Mouse (Mus musculus) gonadal fat pad, adult 2 months (tissue): ENCODE measurements around the gene Hs1bp3. TPM values are rescaled to one million over a fixed set of nuclear protein-coding genes. Genes with fewer than 3 reads are reported as not detected.

Experiments
- DNase-seq: peaks from one replicate; pipeline ENCODE4 v3.0.0-alpha.2; 2012; ENCODE audit warnings: low read depth
- polyA plus RNA-seq: library from polyadenylated mRNA; depleted of rRNA; stranded (reverse); fragments of >200 nt; gene quantifications from 2 replicates; pipeline ENCODE4 v1.2.3, GENCODE M21; 2012

Gene Hs1bp3
- polyA plus RNA-seq, 1 experiment, result 27.7 TPM

DNA sequence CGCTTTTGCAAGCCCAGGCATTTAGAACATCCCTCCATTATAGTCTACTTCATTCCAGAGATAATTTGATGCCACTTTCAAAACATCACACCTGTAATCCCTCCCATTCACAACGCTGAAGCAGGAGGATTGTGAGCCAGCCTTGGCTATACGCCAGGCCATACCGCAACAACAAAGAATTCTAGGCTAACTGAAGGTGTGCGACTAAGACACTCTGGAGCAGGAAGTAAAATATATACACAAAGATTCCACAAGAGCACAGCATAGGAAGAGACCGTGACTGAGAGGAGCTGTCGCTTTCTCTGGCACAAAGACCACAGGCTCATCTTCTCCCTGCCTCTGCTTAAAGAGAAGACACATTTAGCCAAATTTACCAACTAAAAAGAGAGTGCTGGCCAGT is 49.2 kb downstream of the Hs1bp3 start:
- no peak for DNase-seq

DNA sequence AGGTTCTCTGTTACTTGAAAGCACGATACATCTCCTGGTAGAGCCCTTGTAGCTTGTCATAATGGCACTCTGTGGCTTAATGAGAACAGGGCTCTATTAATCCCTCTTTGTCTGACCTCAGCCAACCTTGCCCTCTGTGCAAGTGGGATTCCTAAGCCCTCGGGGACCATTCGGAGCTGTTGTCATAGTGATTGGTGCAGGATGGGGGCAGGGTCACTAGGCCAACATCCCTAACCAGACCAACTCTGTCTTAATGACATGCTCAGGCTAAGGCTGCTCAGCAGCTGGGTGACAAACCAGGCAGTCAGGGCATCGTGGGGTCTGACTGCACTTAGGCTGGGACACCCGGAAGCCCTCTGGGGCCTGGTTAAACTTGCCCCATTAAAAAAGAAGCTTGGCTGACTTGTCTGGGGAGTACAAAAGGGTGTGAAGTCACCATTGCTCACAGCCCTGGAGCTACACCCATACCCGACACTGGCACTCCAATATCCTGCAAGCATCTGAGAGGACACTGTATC is 51.1 kb downstream of the Hs1bp3 start:
- DNase-seq, result no peak

DNA sequence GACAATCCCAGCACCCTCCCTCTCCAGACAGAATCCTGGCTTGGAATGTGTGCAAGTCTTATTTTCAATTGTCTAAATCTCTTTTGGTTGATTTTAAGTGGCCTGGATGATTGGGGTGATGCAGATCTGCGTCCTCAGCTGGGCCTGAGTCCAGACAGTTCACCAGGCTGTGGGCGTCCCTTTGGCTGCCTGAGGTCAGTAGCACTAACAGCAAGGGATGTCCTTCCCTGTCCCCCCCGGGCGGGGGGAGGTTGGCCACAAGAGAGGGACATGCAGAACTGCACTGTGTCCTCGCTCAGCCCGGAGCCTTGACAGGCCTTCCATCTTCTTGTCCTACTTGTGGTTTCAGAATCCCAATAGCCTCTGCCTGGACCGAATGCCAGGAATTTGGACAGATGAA is 52.1 kb downstream of the Hs1bp3 start:
- no peak for DNase-seq

DNA sequence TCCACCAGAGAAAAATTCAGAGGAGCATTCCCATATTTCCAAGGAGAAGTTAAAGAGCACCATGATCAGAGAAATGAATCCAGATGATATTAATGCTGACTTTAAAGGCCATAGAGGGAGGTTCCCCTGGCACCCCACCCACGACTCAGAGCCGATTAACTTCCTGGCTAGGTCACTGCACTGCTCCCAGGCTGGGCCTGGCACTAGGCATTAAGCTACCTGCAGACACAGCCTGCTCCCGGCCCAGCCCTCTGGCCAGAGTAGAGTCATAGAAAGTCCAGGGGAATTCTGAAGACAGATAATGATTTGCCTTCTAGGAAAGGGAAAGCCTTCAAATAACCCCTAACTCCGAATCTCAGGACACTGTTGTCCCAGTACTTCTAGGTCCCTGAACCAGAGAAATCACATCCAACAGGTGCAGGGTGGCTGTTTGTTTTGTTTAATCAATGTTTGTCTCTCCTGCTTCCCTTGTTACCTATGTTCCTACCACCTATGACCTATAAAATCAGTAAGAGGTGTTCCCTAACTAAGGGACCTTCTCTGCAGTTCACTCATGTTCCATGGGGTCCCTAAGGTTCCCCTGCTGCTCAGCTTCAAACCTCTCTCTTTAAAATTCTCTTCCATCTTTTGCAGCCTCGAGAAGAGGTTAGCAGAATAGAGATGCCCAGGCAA is 52.8 kb downstream of the Hs1bp3 start:
- no peak for DNase-seq

DNA sequence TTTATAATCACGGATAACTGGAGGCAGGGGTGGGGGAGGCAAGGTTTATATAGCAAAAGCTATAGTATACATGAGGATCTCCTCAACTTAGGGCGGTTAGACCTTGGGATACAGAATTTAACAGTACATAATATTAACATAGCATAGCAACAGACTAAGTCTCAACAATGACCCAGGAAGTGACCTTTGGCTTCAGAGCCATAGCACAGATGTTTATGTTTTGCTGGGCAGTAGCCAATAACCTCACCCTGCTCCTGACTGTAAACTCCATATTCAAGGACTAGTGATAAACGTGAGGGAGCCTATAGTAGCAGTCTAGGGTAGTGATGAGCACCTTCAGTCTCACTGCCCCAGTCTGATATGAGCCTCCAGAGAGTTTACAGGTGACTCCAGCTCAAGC is 53.5 kb downstream of the Hs1bp3 start:
- DNase-seq, result no peak

DNA sequence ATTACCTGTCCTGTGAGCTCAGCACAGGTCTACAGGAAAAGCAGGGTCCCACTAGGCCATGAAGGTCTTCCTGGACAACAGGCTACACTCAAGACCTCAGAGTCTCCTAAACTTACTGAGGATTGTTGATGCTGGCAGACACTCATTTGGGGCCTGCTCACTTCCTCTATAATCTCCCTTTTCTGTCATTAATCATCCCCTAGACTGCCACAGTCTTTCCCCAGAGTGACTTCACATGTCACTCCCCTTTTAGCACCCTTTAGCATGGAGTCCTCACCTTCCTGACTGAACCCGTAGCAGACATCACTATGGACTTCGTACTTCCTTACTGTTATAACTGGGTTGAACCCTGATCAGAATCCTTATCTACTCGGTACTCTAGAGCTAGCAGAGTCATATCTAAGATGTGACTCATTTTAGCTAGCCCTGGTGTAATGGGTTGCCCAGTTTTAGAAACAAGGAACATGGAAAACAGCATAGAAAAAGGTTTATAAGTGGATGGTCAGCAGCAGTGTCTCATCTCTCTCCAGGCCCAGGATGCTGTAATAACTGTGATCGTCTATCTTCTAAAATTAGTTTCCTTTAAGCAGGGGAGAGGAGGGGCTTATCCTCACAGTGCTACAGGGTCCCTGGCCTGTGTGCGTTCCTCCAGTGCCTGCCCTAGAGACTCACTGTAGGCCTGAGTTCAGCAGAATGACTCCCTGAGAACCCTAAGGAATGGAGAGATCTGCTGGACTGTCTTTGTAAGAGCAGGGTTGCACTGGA is 58.7 kb downstream of the Hs1bp3 start:
- no peak for DNase-seq

DNA sequence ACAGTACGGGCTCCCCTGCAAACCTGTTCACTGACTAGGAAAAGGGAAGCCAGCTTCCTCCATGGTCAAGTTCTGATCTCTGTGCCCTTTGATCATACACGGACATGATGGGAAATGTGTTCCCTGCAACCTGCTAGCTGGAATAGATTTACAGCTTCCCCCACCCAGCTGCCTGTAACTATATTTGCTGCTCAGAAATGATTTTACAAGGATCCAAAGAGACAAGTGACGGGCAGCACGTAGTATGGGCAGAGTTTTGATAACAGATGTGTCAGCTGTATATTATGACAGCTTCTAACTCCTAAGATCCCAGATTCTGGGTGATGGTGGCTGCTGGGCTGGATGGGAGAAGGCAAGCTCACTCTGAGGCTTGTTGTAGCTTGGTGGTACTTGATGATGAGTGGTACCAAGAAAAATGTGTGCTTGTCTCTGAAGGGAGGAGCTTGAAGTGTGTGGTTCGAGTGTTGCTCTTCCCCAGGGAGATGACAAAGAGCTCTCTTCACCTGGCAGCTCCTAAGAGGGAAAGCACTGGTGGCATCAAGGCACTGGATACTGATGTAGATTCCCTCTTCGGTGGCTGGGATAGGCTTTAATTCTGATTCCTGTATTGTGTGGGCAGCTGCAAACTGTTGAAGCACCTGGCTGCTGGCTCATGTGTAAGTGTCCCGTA is 59.4 kb downstream of the Hs1bp3 start:
- DNase-seq, result no peak

DNA sequence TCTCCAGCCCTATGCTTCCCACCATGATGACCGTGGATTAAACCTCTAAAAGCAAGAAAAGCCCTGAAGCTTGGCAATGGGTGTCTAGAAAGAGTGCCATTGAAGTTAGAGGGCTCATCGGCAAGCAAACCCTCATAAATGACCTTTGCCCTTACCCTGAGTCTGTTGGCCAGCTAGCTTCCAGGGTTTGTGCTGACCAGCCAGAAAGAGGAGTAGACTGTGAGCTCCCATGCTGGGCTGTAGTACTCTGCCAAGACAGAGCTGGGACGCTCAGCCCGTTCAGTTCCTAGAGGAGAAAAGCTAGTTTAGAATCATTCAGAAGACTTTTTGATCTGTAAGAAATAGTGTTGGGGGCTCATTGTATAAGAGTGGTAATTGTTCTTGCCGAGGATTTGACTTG is 60.5 kb downstream of the Hs1bp3 start:
- no peak for DNase-seq

DNA sequence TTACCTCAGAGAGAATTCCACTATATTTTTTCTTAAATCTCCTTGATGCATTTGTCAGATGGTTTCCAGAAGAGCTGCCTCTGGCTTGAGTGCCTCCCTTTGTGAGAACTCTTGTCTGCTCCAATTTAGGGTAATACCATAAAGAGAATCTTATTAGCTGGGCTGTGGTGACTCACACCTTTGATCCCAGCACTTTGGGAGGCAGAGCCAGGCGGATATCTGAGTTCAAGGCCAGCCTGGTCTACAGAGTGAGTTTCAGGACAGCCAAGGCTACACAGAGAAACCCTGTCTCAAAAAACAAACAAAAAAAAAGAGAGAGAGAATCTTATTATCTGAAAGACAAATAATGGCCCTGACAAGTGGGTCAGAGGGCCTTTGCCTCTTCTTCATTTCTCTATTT is 63.9 kb downstream of the Hs1bp3 start:
- no peak for DNase-seq

DNA sequence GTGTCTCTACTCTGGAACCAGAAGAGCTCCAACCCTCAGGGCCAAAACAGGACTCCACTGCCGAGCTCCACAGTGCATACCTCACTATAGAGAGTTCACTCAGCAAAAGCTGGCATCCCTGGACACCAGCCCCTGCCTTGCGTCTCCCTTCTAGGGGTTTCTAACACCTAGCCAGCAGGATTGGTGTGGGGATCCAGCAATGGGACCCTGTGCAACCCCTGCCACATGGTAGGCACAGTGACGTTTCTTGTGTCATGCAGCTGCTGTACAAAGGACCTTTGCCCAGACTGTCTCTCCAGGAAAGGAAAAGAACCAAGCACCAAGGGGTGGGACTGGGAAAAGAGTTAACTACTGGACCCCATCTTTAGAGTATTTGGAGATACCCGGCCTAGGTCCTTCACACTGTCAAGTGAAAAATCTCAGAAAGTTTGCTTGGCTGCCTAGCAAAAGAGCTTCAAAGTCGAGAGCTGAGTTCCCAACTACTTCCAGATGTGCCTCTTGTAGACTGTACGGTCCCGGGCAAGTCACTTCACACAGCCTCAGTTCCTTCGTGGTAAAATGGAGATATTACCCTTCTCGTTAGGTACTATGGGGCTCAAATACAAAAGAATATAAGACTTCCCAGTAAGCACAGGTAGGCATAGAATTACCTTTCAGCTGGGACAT is 64.9 kb downstream of the Hs1bp3 start:
- DNase-seq, result no peak

DNA sequence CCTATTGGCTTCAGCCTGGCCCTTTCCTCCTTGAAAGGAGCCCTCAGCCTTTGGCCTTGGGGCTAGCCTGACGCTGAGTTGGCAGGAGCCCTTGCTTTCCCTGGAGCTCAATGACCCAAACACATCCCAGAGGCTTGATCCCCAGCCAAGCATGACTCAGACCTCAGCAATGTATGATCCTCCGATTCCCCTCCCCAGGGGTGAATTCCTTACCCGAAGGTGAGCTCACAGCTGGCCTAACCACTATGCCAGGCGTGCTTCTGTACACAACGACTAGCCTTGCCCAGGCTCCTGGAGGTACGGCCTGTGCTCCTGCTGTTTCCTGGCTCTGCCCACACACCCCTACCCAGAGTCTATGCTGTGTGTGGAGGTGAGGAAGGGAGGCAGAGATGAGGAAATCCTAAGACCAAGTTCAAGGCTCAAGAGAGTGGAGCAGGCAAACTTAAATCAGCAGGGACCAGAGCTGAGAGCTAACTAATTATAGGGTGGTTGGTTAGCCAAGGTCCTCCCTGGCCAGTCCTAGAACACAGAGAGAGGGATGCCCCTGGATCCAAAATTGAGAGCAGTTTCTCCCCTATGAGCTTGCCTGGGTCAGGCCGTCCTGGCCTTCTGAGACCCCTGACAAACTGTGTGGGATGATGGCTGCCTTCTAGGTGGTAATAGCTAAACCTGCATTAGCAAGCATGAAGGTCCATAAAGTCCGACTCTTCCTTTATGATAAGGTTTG is 66.7 kb downstream of the Hs1bp3 start:
- DNase-seq, result no peak

DNA sequence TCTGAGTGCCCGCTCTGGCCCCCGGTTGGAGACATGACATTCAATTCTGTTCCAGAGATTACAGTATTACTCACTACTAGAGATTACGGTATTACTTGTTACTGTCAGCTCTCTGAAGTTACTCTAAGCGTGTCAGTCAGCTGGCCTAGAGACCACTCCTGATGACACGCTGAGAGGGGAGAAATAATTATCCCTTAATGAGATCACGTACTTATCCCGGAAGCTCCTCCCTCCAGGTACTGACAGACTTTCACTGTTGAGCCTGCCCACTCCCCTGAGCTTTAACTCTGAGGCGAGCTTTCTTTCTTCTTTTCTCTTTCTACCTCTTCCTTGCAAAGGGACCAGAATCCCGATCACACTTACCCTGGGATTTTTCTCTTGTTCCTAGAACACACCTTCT is 67.7 kb downstream of the Hs1bp3 start:
- no peak for DNase-seq

DNA sequence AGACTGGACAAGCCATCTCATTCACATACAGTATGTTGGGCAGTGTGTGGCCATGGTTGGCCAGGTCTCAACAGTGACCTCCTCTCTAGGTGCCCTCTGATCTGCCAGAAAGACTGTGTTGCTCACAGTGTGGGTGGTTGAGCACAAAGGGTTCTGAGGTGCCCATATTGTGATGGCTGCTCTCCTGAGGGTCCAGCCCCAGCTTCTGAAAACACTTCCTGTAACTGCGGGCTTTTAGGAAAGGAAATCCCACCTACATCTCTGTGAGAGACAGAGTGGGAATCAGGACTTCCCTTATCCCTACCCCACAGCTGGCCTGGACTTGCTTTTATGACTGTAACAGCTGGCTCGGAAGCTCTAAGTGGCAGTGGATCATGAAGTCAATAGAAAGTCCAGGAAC is 68.7 kb downstream of the Hs1bp3 start:
- DNase-seq, result no peak

DNA sequence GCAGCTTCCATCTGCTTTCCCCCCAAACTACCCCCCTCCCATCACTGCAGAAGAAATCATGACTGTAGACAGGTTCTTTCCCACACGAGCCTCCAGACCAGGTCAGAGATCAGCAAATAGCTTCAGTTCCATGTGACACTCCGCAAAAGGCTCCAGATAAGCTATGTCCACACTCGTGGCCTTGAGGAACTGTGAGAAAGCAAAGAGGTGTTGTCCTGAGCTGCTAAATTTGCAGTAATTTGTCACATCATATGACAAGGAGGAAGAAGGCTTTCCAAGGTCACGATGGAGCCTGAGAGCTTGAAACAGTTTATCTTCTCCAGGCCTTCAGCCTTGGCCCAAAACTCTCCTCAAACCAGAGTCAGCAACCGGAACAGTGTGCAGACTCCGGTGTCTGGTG is 70.6 kb downstream of the Hs1bp3 start:
- DNase-seq, result no peak

DNA sequence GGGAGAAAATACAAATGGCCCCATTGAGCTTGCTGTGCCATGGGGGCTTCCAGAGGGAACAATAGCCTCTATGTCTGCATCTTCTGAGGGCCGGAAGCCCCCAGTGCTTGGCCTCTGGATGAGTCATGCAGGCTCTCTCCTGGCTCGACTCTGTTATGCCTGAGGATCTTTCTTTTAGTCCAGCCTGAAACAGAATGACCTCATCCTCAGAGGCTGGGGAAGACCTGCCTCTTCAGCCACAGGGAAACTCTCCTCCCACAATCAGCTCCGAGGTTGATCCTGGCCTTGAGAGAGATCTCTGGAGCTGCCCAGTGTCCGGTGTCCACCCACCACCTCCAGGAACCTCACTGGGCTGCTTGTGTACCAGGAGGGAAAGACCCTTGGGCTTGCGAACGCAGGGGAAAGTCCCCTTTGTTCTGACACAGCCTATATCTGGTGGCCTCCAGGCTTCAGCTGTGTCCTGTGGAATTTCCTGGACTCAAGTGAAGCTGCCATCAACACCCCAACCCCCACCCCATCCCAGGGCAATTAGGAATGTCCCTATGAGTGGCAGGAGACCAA is 73.3 kb downstream of the Hs1bp3 start:
- no peak for DNase-seq

DNA sequence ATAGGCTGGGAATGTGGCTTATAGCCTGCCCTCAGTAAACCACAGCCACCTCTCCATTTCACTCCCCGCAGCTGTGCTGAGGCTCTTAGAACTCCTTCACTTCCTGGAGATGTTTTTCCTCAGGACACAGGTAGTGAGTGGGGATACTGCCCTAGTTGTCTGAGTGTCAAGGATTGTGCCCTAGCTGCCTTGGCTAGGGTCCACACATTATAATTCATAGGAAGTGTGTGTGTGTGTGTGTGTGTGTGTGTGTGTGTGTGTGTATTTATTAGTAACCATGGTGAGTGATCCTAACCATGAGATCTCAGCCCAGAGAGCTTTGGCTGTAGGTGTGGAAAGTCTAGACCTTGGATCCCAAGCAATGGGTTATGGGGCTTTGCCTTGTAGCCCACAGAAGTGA is 74.0 kb downstream of the Hs1bp3 start:
- no peak for DNase-seq

DNA sequence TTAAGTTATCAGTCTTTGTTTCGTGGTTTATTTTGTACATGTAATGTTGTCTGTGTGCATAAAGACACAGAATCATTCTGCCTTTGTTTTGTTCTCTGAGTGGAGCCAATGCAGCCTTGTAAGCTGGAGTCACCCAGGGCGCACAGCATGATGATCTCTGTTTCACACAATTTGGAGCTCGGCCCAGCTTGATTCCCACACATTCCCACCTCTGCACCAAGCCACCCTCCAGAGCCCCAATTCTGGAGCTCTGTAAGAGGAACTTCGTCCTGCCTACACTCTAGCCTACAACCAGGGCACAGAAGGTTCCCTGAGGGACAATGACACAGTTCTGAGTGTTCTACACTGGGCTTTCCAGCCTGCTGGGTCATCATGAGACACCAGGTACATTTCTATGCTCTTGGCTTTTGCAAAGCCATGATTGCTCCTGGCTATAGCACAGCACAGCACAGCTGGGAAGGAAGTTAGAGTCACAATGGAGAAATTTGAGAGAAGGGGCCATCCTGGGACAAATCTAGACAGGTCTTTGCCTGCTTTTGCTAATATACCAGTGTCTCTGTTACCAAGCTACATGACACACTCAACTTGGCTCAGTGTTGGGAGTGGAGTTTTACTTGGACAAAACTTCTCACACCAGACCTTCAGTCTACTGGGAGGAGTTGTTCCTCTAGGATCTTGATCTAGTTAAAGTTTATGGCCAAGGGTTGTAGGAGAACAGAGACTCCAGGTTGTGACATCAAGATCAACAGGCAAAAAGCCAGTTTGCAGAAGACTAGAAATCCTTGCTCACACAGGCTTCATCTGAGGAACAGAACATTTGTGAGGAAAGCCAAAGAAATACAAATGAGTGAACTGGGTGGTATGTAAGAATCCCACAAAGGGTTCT is 75.5 kb downstream of the Hs1bp3 start:
- DNase-seq, result peak; percentile 94

DNA sequence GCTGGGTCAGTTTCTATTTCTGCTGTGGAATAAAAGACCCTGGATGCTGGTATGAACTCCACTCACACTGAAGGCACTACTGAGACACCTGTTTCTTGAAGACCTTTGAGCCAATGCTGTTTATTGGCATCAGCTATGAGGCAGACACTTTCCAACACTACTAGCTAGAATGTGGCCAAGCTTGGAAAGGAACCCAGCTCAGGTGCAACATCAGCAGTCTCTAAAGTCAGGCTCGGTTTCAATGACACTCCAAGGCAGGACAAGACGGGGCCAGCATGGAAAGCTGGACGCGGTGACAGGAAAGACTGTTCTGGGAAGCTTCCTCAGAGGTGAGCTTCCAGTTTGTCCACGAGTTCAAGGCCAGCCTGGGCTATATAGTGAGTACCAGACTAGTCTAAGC is 80.0 kb downstream of the Hs1bp3 start:
- DNase-seq, result no peak
